Mouse (Mus musculus) limb, embryonic 11.5 days (tissue): ENCODE measurements around the gene Dicer1. TPM values are rescaled to one million over a fixed set of nuclear protein-coding genes. Genes with fewer than 3 reads are reported as not detected.

ENCODE experiments used
- ATAC-seq: fragments of 200-750 bp; cut with Nextera tagmentation; 2 replicates; pipeline ENCODE4 v1.8.0; 2017; ENCODE audit warnings: low read depth; ENCODE audit not compliant: insufficient number of reproducible peaks, low FRiP score, low TSS enrichment
- DNase-seq: peaks from one replicate; pipeline ENCODE4 v3.0.0-alpha.2; 2015; ENCODE audit warnings: low spot score
- H3K27ac ChIP-seq: fragments of 300-500 bp; sonication (generic); replicated peaks from 2 replicates; pipeline ENCODE4 v1.5.1; 2014; ENCODE audit warnings: low read depth, mild to moderate bottlenecking, low read length
- H3K27me3 ChIP-seq: fragments of 300-500 bp; sonication (generic); 2 replicates; pipeline ENCODE4 v1.6.1; 2014; ENCODE audit warnings: mild to moderate bottlenecking, low read length, mixed read lengths; ENCODE audit not compliant: control insufficient read depth, insufficient read depth
- H3K36me3 ChIP-seq: fragments of 300-500 bp; sonication (generic); 2 replicates; pipeline ENCODE4 v1.6.1; 2014; ENCODE audit warnings: mild to moderate bottlenecking, low read length, moderate library complexity, mixed read lengths; ENCODE audit not compliant: control insufficient read depth, insufficient read depth
- H3K4me1 ChIP-seq: fragments of 300-500 bp; sonication (generic); 2 replicates; pipeline ENCODE4 v1.6.1; 2014; ENCODE audit warnings: low read length, mixed read lengths; ENCODE audit not compliant: control insufficient read depth, insufficient read depth
- H3K4me2 ChIP-seq: fragments of 300-500 bp; sonication (generic); 2 replicates; pipeline ENCODE4 v1.6.1; 2014; ENCODE audit warnings: low read depth, mild to moderate bottlenecking, moderate library complexity; ENCODE audit not compliant: severe bottlenecking
- H3K4me3 ChIP-seq: fragments of 300-500 bp; sonication (generic); 2 replicates; pipeline ENCODE4 v1.5.1; 2014; ENCODE audit warnings: low read depth, low read length
- H3K9ac ChIP-seq: fragments of 300-500 bp; sonication (generic); 2 replicates; pipeline ENCODE4 v1.6.1; 2014; ENCODE audit warnings: mild to moderate bottlenecking, low read length
- H3K9me3 ChIP-seq: fragments of 300-500 bp; sonication (generic); 2 replicates; pipeline ENCODE4 v1.6.1; 2016; ENCODE audit warnings: low read length; ENCODE audit not compliant: control insufficient read depth
- WGBS: fragments of 180-500 bp; shearing (Covaris S2); extraction: QIAGEN DNeasy Blood & Tissue Kit; methylation state at CpG from one replicate; pipeline ENCODE4 v1.1.7; 2014; 5-methylcytosine and 5-hydroxymethylcytosine counted together
- polyA plus RNA-seq: library from polyadenylated mRNA; unstranded; fragments of >200 nt; fragmentation: Nextera tagmentation; extraction: Ambion mirVana; gene quantifications from 2 replicates; pipeline ENCODE4 v1.2.1, GENCODE M21; 2014

Dicer1 gene
- polyA plus RNA-seq, 1 experiment from 2014 or later: 38.7 TPM

DNA sequence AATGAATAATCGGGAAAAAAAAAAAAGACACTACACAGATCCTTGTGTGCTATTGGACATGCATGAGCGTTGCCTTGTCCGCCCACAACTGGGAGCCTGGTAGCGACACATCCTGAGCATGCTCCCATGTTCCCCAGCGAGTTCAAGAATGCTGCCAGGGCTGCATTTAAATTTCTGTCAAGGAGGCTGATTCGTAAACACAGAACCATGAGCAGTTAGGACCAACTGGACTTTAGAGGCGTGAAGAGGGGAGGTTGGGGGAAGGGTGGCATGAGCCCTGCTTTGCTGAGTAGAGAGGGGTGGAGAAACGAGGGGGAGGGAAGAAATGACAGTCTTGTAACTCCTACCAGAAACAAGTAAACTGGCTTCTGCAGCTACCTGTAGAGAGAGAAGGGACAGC, 113.6 kb downstream of the Dicer1 start:
- H3K27me3 ChIP-seq: 0 out of 2 replicates have a peak, but pooled peaks cover 5% of the 10 kb centered on the region

More for the DNA sequence above, 113.6 kb downstream of the Dicer1 start:
- H3K9me3 ChIP-seq: no peaks in the 10 kb centered on the region; the same call in 1 of the 2 replicates
- no peak overlapping the region for H3K4me3 ChIP-seq
- peaks cover 31% of the 10 kb centered on the region for H3K4me1 ChIP-seq
- DNase-seq: peak; percentile 50
- H3K27ac ChIP-seq: no peak overlapping the region
- no peak overlapping the region for H3K9ac ChIP-seq
- peak overlapping the region; percentile 27; the same call in 1 of the 2 replicates for H3K4me2 ChIP-seq
- no peak for ATAC-seq
- no peaks in the 10 kb centered on the region for H3K36me3 ChIP-seq
- 18% methylated on average over 8 of the region's 8 CpGs for WGBS

Other genes with a start within 250 kb of the Dicer1 start
- 5.9 and 6.3 TPM in 2 replicates for gene Clmn, start 113.1 kb upstream of the Dicer1 start, polyA plus RNA-seq